Mouse (Mus musculus) MEL (cell line): Measurements from ENCODE around the gene Cpb1. TPM values are rescaled to one million over a fixed set of nuclear protein-coding genes. Genes with fewer than 3 reads are reported as not detected.

Source experiments
- DNase-seq: peaks from one replicate; pipeline ENCODE4 v3.0.0; 2011; ENCODE audit warnings: low read depth, low spot score
- H3K27ac ChIP-seq: 2 replicates; pipeline ENCODE4 v1.5.1; 2012; ENCODE audit warnings: low read depth, mild to moderate bottlenecking, control low read depth, low read length, moderate library complexity; ENCODE audit not compliant: control insufficient read depth
- H3K27me3 ChIP-seq, 2 experiments: fragments of 150-350 bp in 1 of 2; sonication (generic) in 1 of 2; 2 replicates each; pipeline ENCODE4 v1.6.1; 2012; ENCODE audit warnings: low read length in 2 of 2, mild to moderate bottlenecking in 2 of 2, improper control_type of control experiment in 1 of 2, moderate library complexity in 1 of 2; ENCODE audit not compliant: insufficient read depth in 2 of 2, control insufficient read depth in 1 of 2
- H3K36me3 ChIP-seq, 2 experiments: 2 replicates each; pipeline ENCODE4 v1.6.1; 2012 to 2014; ENCODE audit warnings: low read length in 2 of 2, improper control_type of control experiment in 1 of 2, inconsistent platforms in 1 of 2, mild to moderate bottlenecking in 1 of 2; ENCODE audit not compliant: insufficient read depth in 2 of 2, control insufficient read depth in 1 of 2
- H3K4me1 ChIP-seq, 2 experiments: fragments of 150-350 bp in 1 of 2; sonication (generic) in 1 of 2; 2 replicates each; pipeline ENCODE4 v1.6.1; 2012; ENCODE audit warnings: low read length in 2 of 2, improper control_type of control experiment in 1 of 2, mild to moderate bottlenecking in 1 of 2; ENCODE audit not compliant: insufficient read depth in 2 of 2, control insufficient read depth in 1 of 2
- H3K4me3 ChIP-seq, 2 experiments: fragments of 150-350 bp in 1 of 2; sonication (generic) in 1 of 2; 2 replicates each; pipeline ENCODE4 v1.5.1; 2012; ENCODE audit warnings: low read depth in 2 of 2, low read length in 2 of 2, mild to moderate bottlenecking in 2 of 2, moderate library complexity in 2 of 2, control low read depth in 1 of 2, improper control_type of control experiment in 1 of 2; ENCODE audit not compliant: control insufficient read depth in 1 of 2, insufficient read depth in 1 of 2
- H3K79me2 ChIP-seq: 2 replicates; pipeline ENCODE4 v1.6.1; 2012; ENCODE audit warnings: mild to moderate bottlenecking, low read length, moderate library complexity; ENCODE audit not compliant: control insufficient read depth, poor library complexity, insufficient read depth
- H3K9ac ChIP-seq: 2 replicates; pipeline ENCODE4 v1.6.1; 2012; ENCODE audit warnings: low read depth, mild to moderate bottlenecking, control low read depth, low read length, moderate library complexity; ENCODE audit not compliant: control insufficient read depth, poor library complexity, severe bottlenecking
- H3K9me3 ChIP-seq: fragments of 150-350 bp; sonication (generic); replicated peaks from 2 replicates; pipeline ENCODE4 v1.6.1; 2012; ENCODE audit warnings: mild to moderate bottlenecking, low read length, improper control_type of control experiment, moderate library complexity; ENCODE audit not compliant: insufficient read depth
- CHD1 ChIP-seq: IDR thresholded peaks from 2 replicates; pipeline ENCODE4 v1.6.1; 2012; ENCODE audit warnings: low read depth, mild to moderate bottlenecking, inconsistent platforms, low read length, improper control_type of control experiment
- CTCF ChIP-seq, 3 experiments: IDR thresholded peaks in 2 of 3; conservative IDR thresholded peaks in 1 of 3; 2 replicates each; pipeline ENCODE4 v1.5.1; 2011 to 2012; ENCODE audit warnings: low read length in 3 of 3, low read depth in 2 of 3, mild to moderate bottlenecking in 2 of 3, improper control_type of control experiment in 1 of 3, inconsistent platforms in 1 of 3, mixed read lengths in 1 of 3, moderate library complexity in 1 of 3; ENCODE audit not compliant: control insufficient read depth in 1 of 3, insufficient read depth in 1 of 3, poor library complexity in 1 of 3, severe bottlenecking in 1 of 3
- E2F4 ChIP-seq: IDR thresholded peaks from 2 replicates; pipeline ENCODE4 v1.6.1; 2011; ENCODE audit warnings: low read depth, low read length, improper control_type of control experiment, borderline replicate concordance
- EP300 ChIP-seq, 2 experiments: IDR thresholded peaks; 2 replicates each; pipeline ENCODE4 v1.6.1; 2011; ENCODE audit warnings: improper control_type of control experiment in 2 of 2, low read length in 2 of 2, low read depth in 1 of 2, mild to moderate bottlenecking in 1 of 2
- GABPA ChIP-seq: IDR thresholded peaks from 2 replicates; pipeline ENCODE4 v1.6.1; 2012; ENCODE audit warnings: low read depth, mild to moderate bottlenecking, inconsistent platforms, low read length, improper control_type of control experiment, moderate library complexity
- JUND ChIP-seq: IDR thresholded peaks from 2 replicates; pipeline ENCODE4 v1.6.1; 2011; ENCODE audit warnings: low read depth, mild to moderate bottlenecking, improper control_type of control experiment, low read length
- MAFK ChIP-seq: IDR thresholded peaks from 2 replicates; pipeline ENCODE4 v1.6.1; 2011; ENCODE audit warnings: low read depth, mild to moderate bottlenecking, low read length, improper control_type of control experiment, borderline replicate concordance
- MAZ ChIP-seq: IDR thresholded peaks from 2 replicates; pipeline ENCODE4 v1.6.1; 2012; ENCODE audit warnings: low read depth, mild to moderate bottlenecking, inconsistent platforms, low read length, improper control_type of control experiment
- MYC ChIP-seq: IDR thresholded peaks from 2 replicates; pipeline ENCODE4 v1.6.1; 2011; ENCODE audit warnings: low read depth, mild to moderate bottlenecking, low read length, improper control_type of control experiment, moderate library complexity
- POLR2AphosphoS2 ChIP-seq: IDR thresholded peaks from 2 replicates; pipeline ENCODE4 v1.6.1; 2011; ENCODE audit warnings: low read length, improper control_type of control experiment
- SIN3A ChIP-seq: IDR thresholded peaks from 2 replicates; pipeline ENCODE4 v1.6.1; 2012; ENCODE audit warnings: low read length, improper control_type of control experiment, inconsistent platforms
- TCF12 ChIP-seq: IDR thresholded peaks from 2 replicates; pipeline ENCODE4 v1.6.1; 2014; ENCODE audit warnings: low read depth, mild to moderate bottlenecking, inconsistent platforms, low read length, improper control_type of control experiment, moderate library complexity
- UBTF ChIP-seq: IDR thresholded peaks from 2 replicates; pipeline ENCODE4 v1.6.1; 2012; ENCODE audit warnings: low read depth, mild to moderate bottlenecking, inconsistent platforms, low read length, improper control_type of control experiment, moderate library complexity, borderline replicate concordance; ENCODE audit not compliant: insufficient read depth
- ZC3H11A ChIP-seq: IDR thresholded peaks from 2 replicates; pipeline ENCODE4 v1.6.1; 2012; ENCODE audit warnings: low read depth, mild to moderate bottlenecking, inconsistent platforms, low read length, improper control_type of control experiment
- ZKSCAN1 ChIP-seq: IDR thresholded peaks from 2 replicates; pipeline ENCODE4 v1.6.1; 2012; ENCODE audit warnings: low read depth, mild to moderate bottlenecking, inconsistent platforms, low read length, improper control_type of control experiment, moderate library complexity
- polyA plus RNA-seq, 2 experiments: library from polyadenylated mRNA; stranded (reverse) in 1 of 2; unstranded in 1 of 2; fragments of >175 nt in 1 of 2; fragments of >200 nt in 1 of 2; gene quantifications; 2 replicates each; pipeline versions ENCODE4 v1.2.1 to v1.2.4; 2012; ENCODE audit warnings: low replicate concordance in 2 of 2, low read depth in 1 of 2; ENCODE audit not compliant: insufficient read length in 2 of 2, insufficient read depth in 1 of 2, missing spikeins in 1 of 2
- total RNA-seq: library from RNA; depleted of rRNA; stranded (reverse); fragments of 300-350 nt; gene quantifications from 2 replicates; pipeline ENCODE4 v1.2.3, GENCODE M21; 2012

Gene Cpb1
- total and polyA plus RNA-seq, 3 experiments, result not detected

- Histone ChIP-seq H3K9ac (no peak overlapping the region), H3K4me3 (no peak overlapping the region), H3K79me2 (no peaks in the 10 kb centered on the region), H3K27ac (no peak overlapping the region), H3K4me1 (peaks cover 0 to 8% of the 10 kb centered on the region in 2 experiments; a peak in 2 of 4 replicates), H3K36me3 (peaks cover 0 to 5% of the 10 kb centered on the region in 2 experiments; a peak in 2 of 4 replicates), H3K9me3 (no peaks in the 10 kb centered on the region), H3K27me3 (no peaks in the 10 kb centered on the region)
- no peak for TF ChIP-seq EP300 (IDR thresholded peaks at IDR 0.05; ENCODE audit: low read depth in 1 of 2, low read length in 2 of 2)
- TF ChIP-seq MAFK, result no peak
- no peak for TF ChIP-seq CTCF (IDR thresholded peaks at IDR 0.05 in 2 of 3, conservative IDR thresholded peaks at IDR 0.05 in 1 of 3; ENCODE audit: control insufficient read depth in 1 of 3, insufficient read depth in 1 of 3, low read depth in 2 of 3, low read length in 3 of 3, poor library complexity in 1 of 3, severe bottlenecking in 1 of 3)
- DNase-seq, result no peak
Observed at GRCm38 (mm10) chr3:20225429-20225828, 50.1 kb downstream of the Cpb1 start.

- no peaks in the 10 kb centered on the region for H3K4me1 ChIP-seq
- H3K4me3 ChIP-seq, result no peak overlapping the region
- H3K36me3 ChIP-seq, result no peaks in the 10 kb centered on the region; a peak in 1 of 4 replicates
- DNase-seq, result no peak
- no peaks in the 10 kb centered on the region for H3K9me3 ChIP-seq
- no peak for TF ChIP-seq JUND
- no peak for TF ChIP-seq MAZ
- no peak for TF ChIP-seq TCF12
- no peak for TF ChIP-seq MAFK
- no peak for TF ChIP-seq POLR2AphosphoS2
- TF ChIP-seq UBTF, result no peak
- no peak for TF ChIP-seq E2F4
- no peak for TF ChIP-seq ZC3H11A
- TF ChIP-seq ZKSCAN1, result no peak
- no peak for TF ChIP-seq CHD1
- TF ChIP-seq SIN3A, result no peak
- no peak for TF ChIP-seq MYC
- TF ChIP-seq GABPA, result no peak
- H3K9ac ChIP-seq, result no peak overlapping the region
- no peak overlapping the region for H3K27ac ChIP-seq
- H3K79me2 ChIP-seq, result no peaks in the 10 kb centered on the region
- H3K27me3 ChIP-seq, result no peaks in the 10 kb centered on the region
Observed at GRCm38 (mm10) chr3:20222926-20223698, 52.4 kb downstream of the Cpb1 start.
